Mouse (Mus musculus) embryo, embryonic 11 days (tissue): ENCODE measurements around the gene Gorasp2.

ENCODE experiments used
- DNase-seq: peaks from one replicate; pipeline ENCODE4 v3.0.0-alpha.2; 2015

Gene Gorasp2

GRCm38 (mm10) chr2:70751655-70752054 is 90.3 kb downstream of the Gorasp2 start:
- DNase-seq: no peak

GRCm38 (mm10) chr2:70752149-70752548 is 90.8 kb downstream of the Gorasp2 start:
- no peak for DNase-seq
